Mouse (Mus musculus): ENCODE data around the gene Rnaseh1. TPM values are rescaled to one million over a fixed set of nuclear protein-coding genes. Genes with fewer than 3 reads are reported as not detected.

Rnaseh1 gene
- total RNA-seq (2014; fragmentation: Nextera tagmentation): 18.9 and 31.1 TPM in 2 replicates
- total RNA-seq (2017): 11.0 and 27.5 TPM in 2 replicates

DNA sequence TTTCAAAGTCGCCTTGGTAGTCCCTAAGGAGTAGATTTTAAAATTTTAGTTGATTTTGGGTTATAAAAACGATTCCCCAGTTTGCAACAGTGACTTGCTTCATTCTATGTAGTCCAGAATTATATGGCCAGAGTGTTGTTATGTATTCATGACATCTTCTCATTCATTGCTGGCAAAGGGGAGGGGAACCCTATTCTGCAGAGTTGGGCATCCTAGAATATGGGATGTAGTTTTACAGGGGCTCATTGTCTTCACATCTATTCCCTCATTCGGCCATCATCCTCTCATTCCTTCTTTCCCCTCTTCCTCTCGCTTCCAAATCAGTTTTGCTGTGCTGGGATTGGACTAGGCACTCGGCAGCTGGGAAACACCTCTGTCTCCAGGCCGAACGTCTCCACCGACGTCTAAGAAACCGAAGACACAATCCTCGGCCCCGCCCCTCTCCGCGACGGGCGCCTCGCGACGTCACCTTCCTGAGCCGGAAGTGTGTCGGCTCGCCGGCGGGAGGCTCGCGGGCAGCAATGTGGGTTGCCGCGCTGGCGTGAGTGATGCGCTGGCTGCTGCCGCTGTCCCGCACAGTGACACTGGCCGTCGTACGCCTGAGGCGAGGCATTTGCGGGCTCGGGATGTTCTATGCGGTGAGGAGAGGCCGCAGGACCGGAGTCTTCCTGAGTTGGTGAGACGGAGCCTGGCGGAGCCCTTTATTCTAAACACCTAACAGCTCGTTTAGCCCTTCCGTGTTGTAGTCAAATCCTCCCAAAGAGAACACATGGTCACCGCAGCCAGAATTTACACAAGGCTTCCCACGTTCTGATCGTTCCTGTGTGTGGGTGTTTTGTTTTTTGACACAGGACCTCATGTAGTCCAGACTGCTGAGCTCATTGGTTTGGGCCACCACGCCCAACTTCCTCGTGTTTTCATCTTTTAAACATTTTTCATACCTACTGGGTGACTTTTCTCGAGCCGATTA is at the start of gene Rnaseh1:
TSS of gene Rnaseh1 (plus strand) at position 462 of the 970 bp plus-strand sequence.
- ATAC-seq (replicated peaks; ENCODE audit: low FRiP score, low TSS enrichment, poor library complexity, severe bottlenecking): peak; percentile 99

DNA sequence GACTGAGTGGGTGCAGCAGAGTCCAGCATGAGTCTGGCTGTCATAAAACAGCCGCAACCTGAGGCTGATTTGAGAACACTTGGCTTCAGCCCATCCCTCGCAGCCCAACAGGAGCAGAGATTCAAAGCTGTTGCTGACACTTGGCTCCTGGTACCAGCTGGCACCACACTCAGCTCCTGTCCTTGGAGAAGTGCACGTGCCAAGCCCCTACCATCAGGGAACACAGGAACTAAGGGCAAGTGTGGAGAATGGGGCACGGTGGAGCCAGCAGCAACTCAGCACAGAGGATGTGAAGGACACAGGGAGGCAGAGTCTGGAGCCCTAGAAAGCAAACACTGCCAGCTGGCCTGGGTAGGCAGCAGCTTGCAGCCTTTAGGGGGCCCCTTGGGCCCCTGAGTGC is 47.1 kb upstream of the Rnaseh1 start:
- no peak for ATAC-seq (replicated peaks; ENCODE audit: low FRiP score, low TSS enrichment, poor library complexity, severe bottlenecking)

DNA sequence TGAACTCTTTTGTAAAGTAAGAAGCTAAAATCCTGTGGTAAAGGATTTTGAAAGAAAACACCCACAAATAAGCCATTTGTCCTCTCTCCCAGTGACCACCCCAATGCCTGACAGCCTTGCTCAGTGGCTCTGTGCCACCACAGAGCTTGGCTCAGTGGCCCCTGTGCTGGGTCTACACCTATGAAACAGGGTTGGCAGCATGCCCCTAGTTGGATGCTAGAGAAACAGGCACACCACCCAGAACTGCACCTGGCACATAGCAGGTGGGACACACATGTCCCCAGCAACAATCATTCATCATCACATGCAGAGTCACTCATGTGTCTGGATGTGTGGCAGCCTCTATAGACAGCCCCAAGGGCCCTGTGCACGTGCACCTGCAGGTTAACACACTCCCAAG is 45.9 kb upstream of the Rnaseh1 start:
- no peak for ATAC-seq (replicated peaks; ENCODE audit: low FRiP score, low TSS enrichment, poor library complexity, severe bottlenecking)

DNA sequence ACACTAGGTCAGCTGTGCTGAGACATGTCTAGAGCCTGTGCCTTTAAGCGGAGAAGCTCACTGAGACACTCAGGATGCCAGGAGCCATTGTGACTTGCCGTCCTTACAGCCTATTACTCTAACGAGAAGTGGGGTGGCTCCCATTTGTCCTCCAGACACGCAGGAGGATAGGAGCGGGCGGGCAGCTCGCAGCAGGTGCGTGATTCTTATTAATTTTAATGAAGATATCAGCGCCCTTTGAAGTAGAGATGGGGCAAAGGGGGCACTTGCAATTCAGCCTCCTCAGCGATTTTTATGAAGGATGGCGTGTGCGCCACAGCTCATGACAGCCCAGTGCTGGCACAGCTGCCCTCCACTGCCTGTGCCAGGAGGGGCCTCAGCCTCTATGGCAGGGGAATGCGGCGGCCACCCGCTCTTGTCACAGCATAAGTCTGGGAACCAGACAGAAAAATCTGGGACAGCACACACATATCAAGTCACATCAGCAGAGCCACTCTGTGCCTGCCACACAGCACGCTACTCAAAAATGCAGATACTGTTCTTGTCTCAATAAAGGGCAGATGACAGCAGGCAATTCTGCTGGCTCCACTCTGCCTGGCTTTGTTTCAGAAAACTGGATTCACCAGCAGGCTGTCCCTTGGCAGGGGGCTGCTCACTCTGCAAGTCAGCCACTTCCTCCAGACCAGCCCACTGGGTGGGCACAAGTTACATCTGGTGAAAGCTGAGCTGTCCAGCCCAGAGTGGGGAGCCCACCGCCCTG is 41.7 kb upstream of the Rnaseh1 start:
- ATAC-seq (replicated peaks; ENCODE audit: low FRiP score, low TSS enrichment, poor library complexity, severe bottlenecking): no peak

DNA sequence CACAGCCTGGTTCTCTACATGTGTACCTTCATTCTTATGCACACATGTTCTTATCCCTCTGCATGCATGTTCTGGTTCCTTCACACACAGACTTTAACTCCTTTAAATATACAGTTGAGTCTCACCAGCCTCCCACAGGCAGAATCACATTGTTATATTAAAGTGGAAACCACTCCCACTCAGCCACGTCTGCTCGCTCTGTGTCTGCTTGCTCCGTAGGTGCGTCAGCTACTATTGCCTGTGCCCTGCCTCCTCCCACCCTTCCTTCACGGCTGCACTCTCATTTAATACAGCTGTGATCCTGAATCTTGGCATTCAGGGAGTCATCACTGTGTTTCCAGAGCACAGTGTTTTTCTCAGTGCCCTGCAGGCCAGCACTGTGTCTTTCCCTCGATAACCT is 37.0 kb upstream of the Rnaseh1 start:
- no peak for ATAC-seq (replicated peaks; ENCODE audit: low FRiP score, low TSS enrichment, poor library complexity, severe bottlenecking)

DNA sequence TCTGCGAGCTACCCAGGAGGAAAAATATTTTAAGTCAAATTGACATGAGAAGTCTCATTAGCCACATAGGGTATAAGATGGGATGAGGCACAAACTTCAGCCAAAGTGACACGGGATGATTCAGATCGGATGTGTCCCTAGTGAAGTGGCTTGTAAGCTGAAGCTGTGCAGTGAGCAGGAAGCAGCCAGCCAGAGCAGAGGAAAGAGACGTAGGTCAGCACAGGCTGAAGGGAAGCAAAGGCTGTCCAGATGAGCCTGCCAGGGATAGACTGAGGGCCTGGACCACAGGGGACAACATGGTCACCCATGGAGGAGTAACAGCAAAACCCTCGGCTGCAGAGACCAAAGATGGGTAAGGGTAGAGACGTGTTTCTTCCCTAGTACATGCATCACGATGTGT is 35.0 kb upstream of the Rnaseh1 start:
- no peak for ATAC-seq (replicated peaks; ENCODE audit: low FRiP score, low TSS enrichment, poor library complexity, severe bottlenecking)

DNA sequence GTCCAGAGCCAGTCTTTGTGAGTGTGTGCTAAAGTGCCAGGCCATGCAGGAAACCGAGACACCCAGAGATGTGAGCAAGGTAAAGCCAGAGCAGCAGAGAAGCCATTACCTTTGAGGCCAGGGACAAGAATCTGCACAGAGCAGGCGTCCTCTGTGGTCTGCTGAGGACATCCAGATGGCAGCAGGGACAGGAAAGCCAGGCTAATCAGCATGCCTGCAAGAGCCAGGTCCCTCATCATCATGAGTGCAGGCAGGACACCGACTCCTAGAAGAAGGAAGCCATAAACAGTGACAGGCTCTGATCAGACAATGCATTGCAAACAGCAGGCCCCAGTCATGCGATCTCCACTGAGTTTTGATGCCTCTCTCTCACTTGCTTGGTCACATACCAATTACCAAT is 32.1 kb upstream of the Rnaseh1 start:
- ATAC-seq (replicated peaks; ENCODE audit: low FRiP score, low TSS enrichment, poor library complexity, severe bottlenecking): no peak

DNA sequence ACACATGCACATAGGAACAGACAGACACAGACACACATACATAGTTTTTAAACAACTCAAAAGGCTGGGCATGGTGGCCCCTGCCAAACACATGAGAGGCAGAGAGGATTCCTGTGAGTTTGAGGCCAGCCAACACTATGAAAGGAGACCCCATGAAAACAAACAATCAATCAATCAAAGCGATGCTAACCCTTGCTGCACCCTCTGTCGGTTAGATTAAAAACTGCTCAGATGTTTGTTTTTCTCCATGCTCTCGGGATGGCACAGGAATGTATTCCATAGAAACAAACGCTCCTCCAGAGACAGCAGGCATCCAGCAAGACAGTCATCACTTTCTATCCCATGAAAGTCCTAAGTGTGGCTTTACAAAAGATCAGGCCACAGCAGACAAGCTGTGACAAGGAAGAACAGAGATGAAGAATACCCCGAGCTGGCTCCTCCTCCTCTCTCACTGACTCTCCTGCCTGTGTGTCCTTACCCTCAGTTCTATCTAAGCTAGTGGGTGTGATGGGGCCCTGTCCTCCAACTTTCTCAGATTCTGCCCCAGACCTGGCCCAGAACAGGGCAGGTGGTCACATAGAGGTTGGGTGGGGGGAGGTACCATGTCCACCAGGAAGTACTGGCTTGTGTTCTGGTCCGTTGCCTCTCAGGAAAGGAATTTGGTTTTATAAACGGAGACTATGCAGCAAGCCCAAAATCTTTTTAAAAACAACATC is 27.8 kb upstream of the Rnaseh1 start:
- ATAC-seq (replicated peaks; ENCODE audit: low FRiP score, low TSS enrichment, poor library complexity, severe bottlenecking): peak; percentile 20; the same call in 1 of the 2 replicates

DNA sequence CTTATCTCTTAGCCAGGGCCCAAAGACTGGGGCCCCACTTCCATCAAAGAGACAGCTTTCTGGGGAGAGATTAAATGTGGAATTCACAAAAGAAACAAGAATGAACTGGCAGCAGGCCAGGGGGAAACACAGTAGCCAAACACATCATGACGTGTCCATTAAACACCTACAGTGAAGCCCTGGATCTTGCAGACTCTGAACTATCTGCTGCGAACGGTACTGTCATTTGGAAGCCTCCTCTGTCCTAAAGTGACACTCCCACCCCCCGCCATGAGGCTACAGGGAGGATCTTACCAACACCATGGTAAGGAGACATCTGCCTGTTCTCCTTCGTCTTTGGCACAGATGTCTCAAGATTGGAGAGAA is 27.3 kb upstream of the Rnaseh1 start:
- ATAC-seq (replicated peaks; ENCODE audit: low FRiP score, low TSS enrichment, poor library complexity, severe bottlenecking): peak; percentile 21

DNA sequence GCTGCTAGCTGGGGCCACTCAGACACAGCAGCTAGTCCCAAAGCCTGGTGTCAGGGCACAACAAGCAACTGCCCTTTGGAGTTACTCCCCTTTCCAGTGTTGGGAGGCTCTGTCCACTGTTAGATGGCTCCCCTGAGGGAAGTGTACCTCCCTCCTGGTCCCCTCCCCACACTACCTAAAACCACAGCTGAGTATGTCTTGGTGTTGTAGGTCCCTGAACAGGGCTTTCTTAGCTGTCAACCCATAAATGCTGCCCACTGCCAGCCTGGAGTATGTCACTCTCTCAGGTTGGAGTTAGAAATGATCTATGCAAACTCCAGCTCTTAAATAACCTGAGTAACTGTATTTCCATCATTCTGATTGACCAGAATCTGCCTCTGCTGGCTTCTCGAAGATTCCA is 26.8 kb upstream of the Rnaseh1 start:
- no peak for ATAC-seq (replicated peaks; ENCODE audit: low FRiP score, low TSS enrichment, poor library complexity, severe bottlenecking)

DNA sequence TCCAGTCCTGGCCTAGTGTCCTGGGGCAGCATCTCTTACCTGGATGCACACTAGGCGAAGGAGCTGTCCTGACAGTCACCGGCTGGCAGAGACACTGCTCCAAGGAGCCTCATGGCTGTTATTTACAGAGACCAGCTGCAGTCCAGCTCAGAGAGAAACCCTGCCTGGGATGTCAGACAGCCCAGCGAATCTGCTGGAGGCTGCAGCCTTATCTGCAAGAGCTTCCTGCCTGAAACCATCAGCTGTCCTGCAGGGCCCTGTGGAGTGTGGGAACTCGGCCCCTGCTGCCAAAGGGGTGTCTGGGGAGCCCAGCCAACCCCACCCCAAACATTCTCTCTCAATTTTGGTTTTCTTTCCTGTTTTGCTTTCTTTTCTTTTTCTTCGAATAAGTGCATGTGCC is 26.2 kb upstream of the Rnaseh1 start, which contains the start of gene Colec11:
TSS of gene Colec11 (minus strand) at position 183 of the 400 bp plus-strand sequence.
- ATAC-seq (replicated peaks; ENCODE audit: low FRiP score, low TSS enrichment, poor library complexity, severe bottlenecking): peak; percentile 24; the same call in 1 of the 2 replicates

DNA sequence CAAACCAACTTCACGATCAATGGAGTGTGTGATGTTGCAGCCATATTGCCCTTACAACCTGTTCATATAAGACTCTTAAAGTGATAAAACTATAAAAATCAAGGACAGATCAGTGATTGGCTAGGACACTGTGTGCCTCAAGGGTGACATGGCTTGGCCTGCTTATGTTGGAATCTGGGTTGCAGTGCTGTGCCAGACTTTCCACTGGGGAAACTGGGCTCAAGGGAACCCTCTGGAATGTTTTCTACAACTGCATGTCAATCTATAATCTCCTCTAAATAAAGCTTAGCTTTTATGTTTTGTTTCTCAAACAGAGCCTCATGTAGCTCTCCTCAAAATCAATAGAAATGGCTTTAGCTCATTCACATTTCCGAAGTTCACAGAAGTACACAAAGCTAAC is 25.2 kb upstream of the Rnaseh1 start:
- ATAC-seq (replicated peaks; ENCODE audit: low FRiP score, low TSS enrichment, poor library complexity, severe bottlenecking): no peak

DNA sequence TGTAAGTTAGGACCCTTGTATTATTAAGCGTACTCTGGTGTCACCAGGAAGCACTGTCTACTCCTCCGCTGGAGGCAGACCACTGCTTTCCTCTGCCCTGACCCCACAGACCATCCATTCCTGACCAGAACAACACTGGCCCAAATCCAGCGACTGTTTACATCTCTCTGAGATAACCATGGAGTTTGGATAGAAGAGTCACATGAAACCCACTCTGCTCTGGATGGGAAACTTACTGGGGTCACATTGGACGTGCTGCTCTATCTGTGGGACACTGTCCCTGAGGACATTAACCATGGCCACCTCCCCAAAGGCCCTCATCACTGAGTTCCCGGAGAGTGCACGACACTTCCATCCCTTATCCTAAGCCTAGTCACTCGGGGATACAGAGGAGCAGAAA is 24.0 kb upstream of the Rnaseh1 start:
- no peak for ATAC-seq (replicated peaks; ENCODE audit: low FRiP score, low TSS enrichment, poor library complexity, severe bottlenecking)

DNA sequence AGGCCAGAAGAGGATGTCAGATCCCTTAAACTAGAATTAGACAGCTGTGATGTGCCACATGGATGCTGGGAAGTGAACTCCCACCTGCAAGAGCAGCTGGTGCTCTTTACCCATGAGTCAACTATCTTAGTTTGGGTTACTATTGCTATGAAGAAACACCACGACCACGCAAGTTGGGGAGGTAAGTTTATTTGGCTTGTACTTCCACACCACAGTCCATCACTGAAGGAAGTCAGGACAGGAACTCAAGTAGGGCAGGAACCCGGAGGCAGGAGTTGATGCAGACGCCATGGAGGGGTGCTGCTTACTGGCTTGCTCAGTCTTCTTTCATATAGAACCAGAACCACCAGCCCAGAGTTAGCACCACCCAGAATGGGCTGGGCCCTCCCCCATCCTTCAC is 22.3 kb upstream of the Rnaseh1 start:
- no peak for ATAC-seq (replicated peaks; ENCODE audit: low FRiP score, low TSS enrichment, poor library complexity, severe bottlenecking)

DNA sequence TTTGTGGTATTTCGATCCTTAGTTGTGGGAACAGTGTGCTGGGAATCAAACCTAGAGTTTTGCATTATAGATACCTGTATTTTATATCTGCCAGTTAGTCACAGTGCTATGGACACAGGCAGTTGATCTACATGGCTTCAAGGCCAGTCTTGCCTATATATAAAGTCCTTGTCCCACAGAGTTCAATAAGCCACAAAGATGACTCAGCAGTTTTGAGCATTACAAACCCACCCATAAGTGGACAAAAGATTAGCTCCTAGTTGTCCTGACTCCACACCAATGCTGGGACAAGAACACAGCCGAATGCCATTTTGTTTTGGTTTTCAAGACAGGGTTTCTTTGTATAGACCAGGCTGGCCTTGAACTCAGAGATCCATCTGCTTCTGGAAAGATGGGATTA is 21.0 kb upstream of the Rnaseh1 start:
- 0 out of 2 replicates have a peak, but pooled peaks have one; percentile 21 for ATAC-seq (replicated peaks; ENCODE audit: low FRiP score, low TSS enrichment, poor library complexity, severe bottlenecking)

DNA sequence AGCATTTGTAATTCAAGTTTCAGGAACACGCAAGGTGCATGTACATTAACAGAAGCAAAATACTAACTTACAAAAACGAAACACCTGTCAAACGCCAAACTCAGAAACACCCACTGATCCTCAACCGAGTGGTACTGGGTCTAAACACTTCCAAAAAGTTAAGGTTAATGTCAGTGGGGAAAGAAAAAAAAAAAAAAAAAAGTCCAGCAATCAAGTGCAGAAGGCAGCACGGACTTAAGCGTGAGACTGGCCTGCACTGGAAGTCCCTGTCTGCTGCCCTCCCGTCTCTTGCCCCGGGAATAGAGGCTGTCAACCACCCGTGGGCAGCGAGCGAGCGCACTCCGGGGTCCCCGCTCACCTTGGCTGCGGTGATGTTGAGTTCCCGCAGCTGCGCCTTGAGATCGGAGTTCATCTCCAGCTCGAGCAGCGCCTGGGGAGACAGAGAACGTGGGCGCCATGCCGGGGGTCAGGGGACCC is 14.3 kb upstream of the Rnaseh1 start:
- ATAC-seq (replicated peaks; ENCODE audit: low FRiP score, low TSS enrichment, poor library complexity, severe bottlenecking): 0 out of 2 replicates have a peak, but pooled peaks have one; percentile 4

DNA sequence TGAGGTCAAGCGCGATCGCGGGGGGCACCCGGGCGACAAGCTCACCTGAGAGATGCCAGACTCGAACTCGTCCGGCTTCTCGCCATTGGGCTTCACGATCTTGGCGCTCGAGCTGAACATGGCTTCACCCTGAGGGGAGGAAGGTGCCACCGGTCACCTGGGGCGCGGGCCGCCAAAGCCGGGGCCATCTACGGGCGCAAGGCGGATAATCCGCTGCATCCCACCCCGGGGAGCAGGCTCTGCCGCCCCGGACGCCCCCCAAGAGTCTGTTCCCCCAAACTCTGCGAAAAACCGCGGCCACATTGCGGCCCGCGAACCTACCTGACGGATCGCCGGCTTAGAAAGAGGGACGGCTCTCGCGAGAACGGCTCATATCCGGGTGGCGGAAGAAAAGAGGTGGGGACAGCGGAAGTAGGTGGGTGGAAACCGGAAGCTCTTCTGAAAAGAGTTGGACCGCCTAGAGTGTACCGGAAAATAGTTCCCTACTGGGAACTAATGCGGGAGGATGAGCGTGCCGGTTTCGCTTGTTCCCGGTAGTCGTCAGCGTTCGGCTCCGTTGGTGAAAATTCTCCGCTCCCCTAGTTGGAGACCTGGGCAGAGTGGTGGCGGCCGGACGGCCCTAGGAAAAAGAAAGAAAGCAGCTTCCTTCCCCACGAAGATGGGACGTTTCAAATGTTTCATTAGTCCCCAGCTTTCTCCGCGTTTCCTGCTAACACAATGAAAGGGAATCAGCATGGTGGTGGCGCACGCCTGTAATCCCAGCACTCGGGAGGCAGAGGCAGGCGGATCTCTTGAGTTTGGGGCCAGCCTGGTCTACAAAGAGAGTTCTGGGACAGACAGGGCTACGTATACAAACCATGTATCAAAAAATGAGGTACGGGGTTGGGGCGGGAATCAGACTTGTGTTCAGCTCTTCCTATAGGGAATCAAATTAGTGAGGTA is 13.6 kb upstream of the Rnaseh1 start, which contains the start of gene Rps7:
TSS of gene Rps7 (minus strand) at position 419 of the 942 bp plus-strand sequence.
- peak; percentile 89 for ATAC-seq (replicated peaks; ENCODE audit: low FRiP score, low TSS enrichment, poor library complexity, severe bottlenecking)

DNA sequence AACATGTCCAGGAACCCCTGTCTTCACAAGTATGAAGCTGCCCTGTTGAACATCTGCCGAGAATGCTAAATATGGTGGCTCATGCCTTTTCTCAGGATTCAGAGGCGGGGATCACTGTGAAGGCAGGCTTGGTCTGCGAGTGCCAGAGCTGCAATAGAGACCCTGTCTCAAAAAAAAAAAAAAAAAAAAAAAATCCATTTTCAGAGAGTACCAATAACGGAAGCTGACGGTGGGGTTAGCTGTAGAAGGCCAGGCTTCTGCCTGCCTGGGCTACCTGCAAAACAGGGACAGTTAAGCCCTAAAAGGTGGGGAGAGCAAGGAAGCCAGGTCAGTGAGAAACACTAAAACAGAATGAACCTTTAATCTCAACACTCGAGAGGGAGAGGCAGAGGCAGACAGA is 12.9 kb upstream of the Rnaseh1 start:
- ATAC-seq (replicated peaks; ENCODE audit: low FRiP score, low TSS enrichment, poor library complexity, severe bottlenecking): no peak

Data from megakaryocyte-erythroid progenitor cell, adult 5-6 weeks (primary cell).